9 mouse cellular contexts compared by ENCODE assay signal in the genomic region with DNA sequence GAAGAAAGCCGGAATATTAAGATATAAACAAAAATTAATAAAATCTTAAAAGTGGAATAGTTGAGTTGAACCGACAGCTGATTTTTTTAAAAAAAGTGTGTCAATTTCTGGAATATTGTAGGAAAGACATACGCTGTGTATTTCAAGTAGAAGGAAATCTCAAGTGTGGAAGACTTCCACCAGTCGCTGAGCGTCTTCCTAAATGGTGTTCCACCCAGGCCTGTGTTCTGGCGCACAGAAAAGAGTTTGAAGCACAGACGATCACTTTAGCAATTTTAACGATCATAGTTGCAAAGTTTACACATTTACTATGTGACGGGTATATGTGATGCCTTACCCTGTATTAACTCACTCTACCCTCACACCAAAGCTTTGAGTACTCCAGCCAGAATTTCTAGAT. TPM values are rescaled to one million over a fixed set of nuclear protein-coding genes. Genes with fewer than 3 reads are reported as not detected.
A peak's percentile ranks its signal among the peaks of the same experiment; 100 is the strongest.
DNase-seq lines count a peak whose midpoint lies in the region; ATAC-seq lines count a peak whose summit lies in the region.
"Had no signal": no experiment of that assay in that cellular context is flagged by ENCODE, and none has a peak within 500 bp of the region (broad histone marks: within the 10 kb centered on the region; RNA-seq: fewer than 3 reads in every experiment).

No protein-coding gene starts in this region.

- H3K4me2 ChIP-seq in intestine, embryonic 14.5 days (ENCODE audit: low read length) = no peak overlapping the region
- no peak overlapping the region for H3K4me2 ChIP-seq in intestine, embryonic 16.5 days (ENCODE audit: low read depth, low read length)
- H3K4me2 ChIP-seq in embryonic facial prominence, embryonic 13.5 days = peak overlapping the region; percentile 89
- peak overlapping the region; percentile 43 for H3K4me2 ChIP-seq in hindbrain, embryonic 12.5 days (replicated peaks)
- peak overlapping the region; percentile 94; the same call in 1 of the 2 replicates for H3K4me2 ChIP-seq in midbrain, embryonic 11.5 days

- H3K9me3 ChIP-seq in intestine, embryonic 14.5 days (ENCODE audit: control insufficient read depth, low read length) = no peaks in the 10 kb centered on the region
- H3K9me3 ChIP-seq in intestine, embryonic 16.5 days (ENCODE audit: control insufficient read depth, low read length) = no peaks in the 10 kb centered on the region
- 0 out of 2 replicates have a peak, but pooled peaks cover 3% of the 10 kb centered on the region for H3K9me3 ChIP-seq in embryonic facial prominence, embryonic 13.5 days
- H3K9me3 ChIP-seq in hindbrain, embryonic 12.5 days (replicated peaks) = no peaks in the 10 kb centered on the region
- no peaks in the 10 kb centered on the region for H3K9me3 ChIP-seq in midbrain, embryonic 11.5 days (ENCODE audit: control insufficient read depth, low read length)
- H3K9me3 ChIP-seq: embryonic facial prominence, embryonic 12.5 days had no signal

- H3K27ac ChIP-seq in intestine, embryonic 14.5 days (ENCODE audit: low read depth) = no peak overlapping the region
- no peak overlapping the region for H3K27ac ChIP-seq in intestine, embryonic 16.5 days (ENCODE audit: low read length)
- no peak overlapping the region; the same call in 1 of the 2 replicates for H3K27ac ChIP-seq in embryonic facial prominence, embryonic 13.5 days
- H3K27ac ChIP-seq in hindbrain, embryonic 12.5 days = no peak overlapping the region
- H3K27ac ChIP-seq in midbrain, embryonic 11.5 days (ENCODE audit: low read depth, low read length) = no peak overlapping the region

- ATAC-seq in intestine, embryonic 14.5 days (replicated peaks; ENCODE audit: low FRiP score, low TSS enrichment, low read depth) = no peak
- ATAC-seq in intestine, embryonic 16.5 days = no peak
- ATAC-seq in embryonic facial prominence, embryonic 13.5 days (ENCODE audit: insufficient number of reproducible peaks, insufficient read depth, low FRiP score, low TSS enrichment, low read depth) = no peak
- ATAC-seq in hindbrain, embryonic 12.5 days (ENCODE audit: low FRiP score) = no peak
- no peak for ATAC-seq in midbrain, embryonic 11.5 days (ENCODE audit: low FRiP score)

- no peak for DNase-seq in intestine, embryonic 14.5 days (ENCODE audit: low spot score)
- no peak for DNase-seq in midbrain, embryonic 11.5 days (ENCODE audit: low spot score, missing footprints)
- DNase-seq in retina, postnatal 1 day = no peak
- DNase-seq in yolk sac, embryonic 10.5 days (ENCODE audit: low spot score) = no peak
- DNase-seq in gastrocnemius, adult 18-20 months (ENCODE audit: low spot score) = no peak

- 89% methylated on average over 9 of the region's 9 CpGs for whole genome bisulfite sequencing in intestine, embryonic 14.5 days
- 91% methylated on average over 9 of the region's 9 CpGs for WGBS in intestine, embryonic 16.5 days
- 94% methylated on average over 9 of the region's 9 CpGs for WGBS in embryonic facial prominence, embryonic 13.5 days
- 96% methylated on average over 9 of the region's 9 CpGs for WGBS in hindbrain, embryonic 12.5 days
- 94% methylated on average over 9 of the region's 9 CpGs for WGBS in midbrain, embryonic 11.5 days

- H3K27me3 ChIP-seq in intestine, embryonic 14.5 days (replicated peaks; ENCODE audit: control insufficient read depth, insufficient read depth, low read length) = no peaks in the 10 kb centered on the region
- no peaks in the 10 kb centered on the region for H3K27me3 ChIP-seq in intestine, embryonic 16.5 days (replicated peaks; ENCODE audit: control insufficient read depth, insufficient read depth, low read length)
- H3K27me3 ChIP-seq in embryonic facial prominence, embryonic 13.5 days = no peaks in the 10 kb centered on the region
- no peaks in the 10 kb centered on the region for H3K27me3 ChIP-seq in hindbrain, embryonic 12.5 days
- H3K27me3 ChIP-seq in midbrain, embryonic 11.5 days (ENCODE audit: control insufficient read depth, insufficient read depth, low read length) = no peaks in the 10 kb centered on the region
- H3K27me3 ChIP-seq: embryonic facial prominence, embryonic 12.5 days had no signal

- no peak overlapping the region for H3K9ac ChIP-seq in intestine, embryonic 14.5 days (ENCODE audit: low read length)
- H3K9ac ChIP-seq in intestine, embryonic 16.5 days (ENCODE audit: low read depth, low read length) = no peak overlapping the region
- no peak overlapping the region for H3K9ac ChIP-seq in embryonic facial prominence, embryonic 13.5 days
- no peak overlapping the region for H3K9ac ChIP-seq in hindbrain, embryonic 12.5 days
- H3K9ac ChIP-seq in midbrain, embryonic 11.5 days (ENCODE audit: low read length) = no peak overlapping the region
- H3K9ac ChIP-seq: embryonic facial prominence, embryonic 12.5 days had no signal

- peak overlapping the region; percentile 91; the same call in 1 of the 2 replicates for H3K4me3 ChIP-seq in intestine, embryonic 14.5 days (ENCODE audit: low read depth, low read length)
- no peak overlapping the region for H3K4me3 ChIP-seq in intestine, embryonic 16.5 days (ENCODE audit: low read length)
- peak overlapping the region; percentile 92; the same call in 1 of the 2 replicates for H3K4me3 ChIP-seq in embryonic facial prominence, embryonic 13.5 days
- H3K4me3 ChIP-seq in hindbrain, embryonic 12.5 days = no peak overlapping the region
- H3K4me3 ChIP-seq in midbrain, embryonic 11.5 days (ENCODE audit: low read depth, low read length) = no peak overlapping the region

- no peaks in the 10 kb centered on the region for H3K36me3 ChIP-seq in intestine, embryonic 14.5 days (ENCODE audit: control insufficient read depth, insufficient read depth, low read length)
- no peaks in the 10 kb centered on the region for H3K36me3 ChIP-seq in intestine, embryonic 16.5 days (ENCODE audit: control insufficient read depth, insufficient read depth, low read length)
- H3K36me3 ChIP-seq in embryonic facial prominence, embryonic 13.5 days = no peaks in the 10 kb centered on the region
- H3K36me3 ChIP-seq in hindbrain, embryonic 12.5 days = no peaks in the 10 kb centered on the region
- no peaks in the 10 kb centered on the region for H3K36me3 ChIP-seq in midbrain, embryonic 11.5 days (ENCODE audit: control insufficient read depth, insufficient read depth, low read length)
- H3K36me3 ChIP-seq: embryonic facial prominence, embryonic 12.5 days had no signal

- H3K4me1 ChIP-seq in intestine, embryonic 14.5 days (replicated peaks; ENCODE audit: control insufficient read depth, insufficient read depth, low read length) = peaks cover 18% of the 10 kb centered on the region
- peaks cover 23% of the 10 kb centered on the region for H3K4me1 ChIP-seq in intestine, embryonic 16.5 days (ENCODE audit: control insufficient read depth, insufficient read depth, low read length)
- peaks cover 31% of the 10 kb centered on the region for H3K4me1 ChIP-seq in embryonic facial prominence, embryonic 13.5 days
- peaks cover 32% of the 10 kb centered on the region for H3K4me1 ChIP-seq in hindbrain, embryonic 12.5 days
- H3K4me1 ChIP-seq in midbrain, embryonic 11.5 days (ENCODE audit: control insufficient read depth, insufficient read depth, low read length) = peaks cover 24% of the 10 kb centered on the region

RNA-seq across cellular contexts. Expression of gene Cfap20, which starts 0.8 kb away (rescaled TPM):
- polyA plus RNA-seq in intestine, embryonic 14.5 days (2014; fragmentation: Nextera tagmentation; extraction: Ambion mirVana) = 157 and 159 TPM in 2 replicates
- 100 and 113 TPM in 2 replicates for polyA plus RNA-seq in intestine, embryonic 16.5 days (2015; fragmentation: Nextera tagmentation; extraction: Ambion mirVana)
- polyA plus RNA-seq in embryonic facial prominence, embryonic 13.5 days (2015; fragmentation: Nextera tagmentation; extraction: Ambion mirVana) = 156 and 166 TPM in 2 replicates
- 124 and 130 TPM in 2 replicates for polyA plus RNA-seq in hindbrain, embryonic 12.5 days (2016; fragmentation: Nextera tagmentation; extraction: Ambion mirVana)
- polyA plus RNA-seq in midbrain, embryonic 11.5 days (2014; fragmentation: Nextera tagmentation; extraction: Ambion mirVana) = 139 and 142 TPM in 2 replicates
- total RNA-seq in gastrocnemius, adult 18-20 months (2021) = 1 to 10 TPM; 6.0 to 6.5 TPM

RNA-seq across cellular contexts. Expression of gene Csnk2a2, which starts 54.4 kb away (rescaled TPM):
- 17.5 and 20.7 TPM in 2 replicates for polyA plus RNA-seq in intestine, embryonic 14.5 days (2014; fragmentation: Nextera tagmentation; extraction: Ambion mirVana)
- 5.1 and 5.5 TPM in 2 replicates for polyA plus RNA-seq in intestine, embryonic 16.5 days (2015; fragmentation: Nextera tagmentation; extraction: Ambion mirVana)
- polyA plus RNA-seq in embryonic facial prominence, embryonic 13.5 days (2015; fragmentation: Nextera tagmentation; extraction: Ambion mirVana) = 13.5 and 14.6 TPM in 2 replicates
- 10.0 and 12.9 TPM in 2 replicates for polyA plus RNA-seq in hindbrain, embryonic 12.5 days (2016; fragmentation: Nextera tagmentation; extraction: Ambion mirVana)
- 13.1 and 14.7 TPM in 2 replicates for polyA plus RNA-seq in midbrain, embryonic 11.5 days (2014; fragmentation: Nextera tagmentation; extraction: Ambion mirVana)
- 10 to 100 TPM; 24.2 to 24.7 TPM for total RNA-seq in gastrocnemius, adult 18-20 months (2021)

Comparison
In these comparisons a context has a peak if more than half of its experiments do, and no peak if none do; other contexts are left out.
1. H3K4me3 ChIP-seq: peak in intestine, embryonic 14.5 days (single experiment) and embryonic facial prominence, embryonic 13.5 days (single experiment); none in intestine, embryonic 16.5 days (single experiment), hindbrain, embryonic 12.5 days (single experiment) and midbrain, embryonic 11.5 days (single experiment).
2. H3K4me2 ChIP-seq: peak in embryonic facial prominence, embryonic 13.5 days (single experiment), hindbrain, embryonic 12.5 days (single experiment) and midbrain, embryonic 11.5 days (single experiment); none in intestine, embryonic 14.5 days (single experiment) and intestine, embryonic 16.5 days (single experiment).